Mouse (Mus musculus) cortical plate, adult 2 months (tissue): ENCODE results near the gene Srp72.

Experiments
- CTCF ChIP-seq: fragments of 200-500 bp; IDR thresholded peaks from 2 replicates; pipeline ENCODE4 v1.5.1; 2011; ENCODE audit warnings: mild to moderate bottlenecking, control low read depth, low read length; ENCODE audit not compliant: insufficient read depth; ENCODE audit errors: extremely low read depth
- POLR2A ChIP-seq: fragments of 200-500 bp; IDR thresholded peaks from 2 replicates; pipeline ENCODE4 v1.6.1; 2011; ENCODE audit warnings: mild to moderate bottlenecking, low read length, control low read depth; ENCODE audit not compliant: insufficient read depth; ENCODE audit errors: extremely low read depth

DNA sequence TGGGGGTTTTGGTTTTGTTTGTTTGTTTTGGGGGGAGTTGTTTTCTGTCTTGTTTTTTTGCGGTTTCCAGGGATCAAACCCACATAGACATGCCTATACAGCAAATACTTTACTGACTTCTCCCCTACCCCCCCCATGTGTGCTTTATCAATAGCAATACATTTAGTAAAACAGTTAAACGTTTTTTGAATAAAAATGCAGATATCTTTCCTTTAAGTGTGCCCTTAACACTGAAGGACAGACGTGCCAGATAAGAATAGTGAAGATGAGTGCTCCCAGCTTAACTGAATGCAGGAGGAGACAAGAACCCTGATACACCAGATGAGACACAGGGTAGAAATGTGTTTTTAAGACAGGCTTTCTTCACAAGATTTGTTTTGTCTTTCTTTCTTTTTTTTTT, 36.6 kb downstream of the Srp72 start:
- no peak for TF ChIP-seq CTCF
- no peak for TF ChIP-seq POLR2A
